Mouse (Mus musculus): ENCODE data around the gene Esx1. TPM values are rescaled to one million over a fixed set of nuclear protein-coding genes. Genes with fewer than 3 reads are reported as not detected.

Esx1 gene
- not detected in 2 replicates for polyA plus RNA-seq (2012; rRNA removed; ENCODE audit: low replicate concordance)

DNA sequence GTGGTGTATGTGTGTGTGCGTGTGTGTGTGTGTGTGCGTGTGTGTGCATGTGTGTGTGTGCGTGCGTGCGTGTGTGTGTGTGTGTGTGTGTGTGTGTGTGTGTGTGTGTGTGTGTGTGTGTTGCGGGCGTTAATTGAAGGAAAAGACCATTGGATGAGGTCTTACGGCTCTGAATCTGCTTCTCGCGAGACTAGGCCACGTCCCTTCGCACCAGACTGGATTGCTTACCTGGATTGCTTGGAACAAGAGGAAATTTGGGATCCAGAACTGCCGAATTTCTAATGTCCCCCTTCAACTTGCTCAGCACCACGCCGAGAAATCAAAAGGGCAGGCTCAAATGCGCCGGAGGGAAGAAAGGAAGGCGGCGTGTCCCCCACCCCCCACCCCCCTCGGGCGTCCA is at the start of gene Esx1:
Esx1 (minus strand) TSS at position 366 of the 400 bp plus-strand sequence.

Other genes starting within 250 kb of the Esx1 start
- not detected in 2 replicates for gene H2bfm, start 194.8 kb downstream of the Esx1 start, polyA plus RNA-seq (2012; rRNA removed; ENCODE audit: low replicate concordance)
- gene Tmsb15b2, start 146.6 kb downstream of the Esx1 start, polyA plus RNA-seq (2012; rRNA removed; ENCODE audit: low replicate concordance), result not detected in 2 replicates
- gene Tmsb15l, start 145.2 kb downstream of the Esx1 start, polyA plus RNA-seq (2012; rRNA removed; ENCODE audit: low replicate concordance), result not detected in 2 replicates
- gene Tmsb15b1, start 145.2 kb downstream of the Esx1 start, polyA plus RNA-seq (2012; rRNA removed; ENCODE audit: low replicate concordance), result not detected in 2 replicates
- gene Zcchc18, start 128.9 kb downstream of the Esx1 start, polyA plus RNA-seq (2012; rRNA removed; ENCODE audit: low replicate concordance), result 0.34 and 0.40 TPM in 2 replicates
- 0.98 and 2.0 TPM in 2 replicates for gene Slc25a53, start 83.8 kb downstream of the Esx1 start, polyA plus RNA-seq (2012; rRNA removed; ENCODE audit: low replicate concordance)
- 0.12 and 0.23 TPM in 2 replicates for gene Fam199x, start 72.5 kb downstream of the Esx1 start, polyA plus RNA-seq (2012; rRNA removed; ENCODE audit: low replicate concordance)